Mouse (Mus musculus) forebrain, embryonic 11.5 days (tissue): Measurements from ENCODE around the gene Vps26a. TPM values are rescaled to one million over a fixed set of nuclear protein-coding genes. Genes with fewer than 3 reads are reported as not detected.
"Not testable (repeated sequence)": the region's sequence is repeated elsewhere in the genome, so short reads cannot be mapped to it uniquely, and the experiment has no call there.

Experiments
- ATAC-seq: fragments of 200-750 bp; cut with Nextera tagmentation; replicated peaks from 2 replicates; pipeline ENCODE4 v1.8.0; 2017; ENCODE audit warnings: moderate TSS enrichment; ENCODE audit not compliant: low FRiP score
- DNase-seq: peaks from one replicate; pipeline ENCODE4 v3.0.0-alpha.2; 2017; ENCODE audit warnings: low spot score
- H3K27ac ChIP-seq: fragments of 300-500 bp; sonication (generic); 2 replicates; pipeline ENCODE4 v1.5.1; 2014; ENCODE audit warnings: low read depth, low read length
- H3K27me3 ChIP-seq: fragments of 300-500 bp; sonication (generic); 2 replicates; pipeline ENCODE4 v1.6.1; 2014; ENCODE audit warnings: mild to moderate bottlenecking, low read length, mixed read lengths; ENCODE audit not compliant: control insufficient read depth, insufficient read depth
- H3K36me3 ChIP-seq: fragments of 300-500 bp; sonication (generic); 2 replicates; pipeline ENCODE4 v1.6.1; 2014; ENCODE audit warnings: mild to moderate bottlenecking, low read length, moderate library complexity, mixed read lengths; ENCODE audit not compliant: control insufficient read depth, insufficient read depth
- H3K4me1 ChIP-seq: fragments of 300-500 bp; sonication (generic); replicated peaks from 2 replicates; pipeline ENCODE4 v1.6.1; 2014; ENCODE audit warnings: low read length, mixed read lengths; ENCODE audit not compliant: control insufficient read depth, insufficient read depth
- H3K4me2 ChIP-seq: fragments of 300-500 bp; sonication (generic); 2 replicates; pipeline ENCODE4 v1.6.1; 2014; ENCODE audit warnings: low read depth, mild to moderate bottlenecking, low read length, moderate library complexity, mixed read lengths; ENCODE audit not compliant: severe bottlenecking
- H3K4me3 ChIP-seq: fragments of 300-500 bp; sonication (generic); 2 replicates; pipeline ENCODE4 v1.5.1; 2014; ENCODE audit warnings: low read depth, low read length
- H3K9ac ChIP-seq: fragments of 300-500 bp; sonication (generic); 2 replicates; pipeline ENCODE4 v1.6.1; 2014; ENCODE audit warnings: low read length
- H3K9me3 ChIP-seq: fragments of 300-500 bp; sonication (generic); 2 replicates; pipeline ENCODE4 v1.6.1; 2016; ENCODE audit warnings: low read length, mixed read lengths; ENCODE audit not compliant: control insufficient read depth
- WGBS: fragments of 180-500 bp; shearing (Covaris S2); extraction: QIAGEN DNeasy Blood & Tissue Kit; methylation state at CpG from one replicate; pipeline ENCODE4 v1.1.7; 2014; 5-methylcytosine and 5-hydroxymethylcytosine counted together
- polyA plus RNA-seq: library from polyadenylated mRNA; unstranded; fragments of >200 nt; fragmentation: Nextera tagmentation; extraction: Ambion mirVana; gene quantifications from 2 replicates; pipeline ENCODE4 v1.2.1, GENCODE M21; 2014

Gene Vps26a
- polyA plus RNA-seq, 1 experiment from 2014 or later, result 110 TPM

- H3K9ac ChIP-seq, result peak overlapping the region; percentile 76
- no peak overlapping the region for H3K27ac ChIP-seq
- H3K27me3 ChIP-seq, result no peaks in the 10 kb centered on the region
- peak; percentile 78 for ATAC-seq
- under 1% methylated on average over 48 of the region's 48 CpGs for whole genome bisulfite sequencing
- H3K4me2 ChIP-seq, result peak overlapping the region; percentile 64
- peak overlapping the region; percentile 84 for H3K4me3 ChIP-seq
- no peaks in the 10 kb centered on the region for H3K9me3 ChIP-seq
- H3K4me1 ChIP-seq, result no peaks in the 10 kb centered on the region; the same call in 1 of the 2 replicates
- DNase-seq, result no peak
- no peaks in the 10 kb centered on the region for H3K36me3 ChIP-seq
Measured at GRCm38 (mm10) chr10:62485878-62486582, 575 bp downstream of the Vps26a start.

GRCm38 (mm10) chr10:62481108-62481852 is 5.3 kb downstream of the Vps26a start:
- DNase-seq, result no peak
- ATAC-seq, result no peak

GRCm38 (mm10) chr10:62476980-62477379 is 9.6 kb downstream of the Vps26a start:
- Histone ChIP-seq H3K4me2 (no peak overlapping the region), H3K4me1 (no peaks in the 10 kb centered on the region), H3K9me3 (no peaks in the 10 kb centered on the region), H3K4me3 (no peak overlapping the region), H3K36me3 (no peaks in the 10 kb centered on the region), H3K9ac (no peak overlapping the region), H3K27me3 (no peaks in the 10 kb centered on the region), H3K27ac (no peak overlapping the region)
- ATAC-seq (no peak), DNase-seq (no peak)
- 77% methylated on average over 2 of the region's 2 CpGs for WGBS

More at GRCm38 (mm10) chr10:62481108-62481852, 5.3 kb downstream of the Vps26a start:
- Histone ChIP-seq H3K4me2 (no peak overlapping the region), H3K27me3 (no peaks in the 10 kb centered on the region), H3K27ac (no peak overlapping the region), H3K4me1 (no peaks in the 10 kb centered on the region; the same call in 1 of the 2 replicates), H3K9ac (no peak overlapping the region), H3K9me3 (no peaks in the 10 kb centered on the region), H3K36me3 (no peaks in the 10 kb centered on the region), H3K4me3 (no peak overlapping the region)
- WGBS, result 65% methylated on average over 7 of the region's 7 CpGs

GRCm38 (mm10) chr10:62474944-62475343 is 11.7 kb downstream of the Vps26a start:
- no peaks in the 10 kb centered on the region; the same call in 1 of the 2 replicates for H3K36me3 ChIP-seq
- no peak overlapping the region for H3K4me3 ChIP-seq
- no peak for ATAC-seq
- H3K27ac ChIP-seq, result no peak overlapping the region
- DNase-seq, result no peak
- no peak overlapping the region for H3K9ac ChIP-seq
- H3K4me1 ChIP-seq, result no peaks in the 10 kb centered on the region
- no peaks in the 10 kb centered on the region for H3K27me3 ChIP-seq
- H3K9me3 ChIP-seq, result no peaks in the 10 kb centered on the region
- WGBS, result 93% methylated on average over 10 of the region's 10 CpGs
- no peak overlapping the region for H3K4me2 ChIP-seq

GRCm38 (mm10) chr10:62471105-62471504 is 15.5 kb downstream of the Vps26a start:
- no peak for ATAC-seq
- Histone ChIP-seq H3K27me3 (no peaks in the 10 kb centered on the region), H3K9me3 (no peaks in the 10 kb centered on the region), H3K4me1 (no peaks in the 10 kb centered on the region), H3K9ac (no peak overlapping the region), H3K27ac (no peak overlapping the region), H3K36me3 (no peaks in the 10 kb centered on the region; the same call in 1 of the 2 replicates), H3K4me3 (no peak overlapping the region), H3K4me2 (no peak overlapping the region)
- no peak for DNase-seq
- 50% methylated on average over 5 of the region's 5 CpGs for WGBS

GRCm38 (mm10) chr10:62469736-62470135 is 16.9 kb downstream of the Vps26a start:
- ATAC-seq, result no peak
- no peaks in the 10 kb centered on the region for H3K4me1 ChIP-seq
- 93% methylated on average over 4 of the region's 4 CpGs for WGBS

GRCm38 (mm10) chr10:62461321-62461720 is 25.3 kb downstream of the Vps26a start:
- Histone ChIP-seq H3K27me3 (no peaks in the 10 kb centered on the region), H3K4me2 (no peak overlapping the region), H3K36me3 (no peaks in the 10 kb centered on the region; the same call in 1 of the 2 replicates), H3K9me3 (no peaks in the 10 kb centered on the region), H3K4me1 (no peaks in the 10 kb centered on the region), H3K4me3 (no peak overlapping the region), H3K27ac (no peak overlapping the region), H3K9ac (no peak overlapping the region)
- ATAC-seq (no peak), DNase-seq (no peak)

More at GRCm38 (mm10) chr10:62469736-62470135, 16.9 kb downstream of the Vps26a start:
- no peak overlapping the region for H3K9ac ChIP-seq
- H3K27me3 ChIP-seq, result no peaks in the 10 kb centered on the region
- H3K4me2 ChIP-seq, result no peak overlapping the region
- H3K36me3 ChIP-seq, result no peaks in the 10 kb centered on the region; the same call in 1 of the 2 replicates
- no peaks in the 10 kb centered on the region for H3K9me3 ChIP-seq
- no peak overlapping the region for H3K27ac ChIP-seq
- no peak overlapping the region for H3K4me3 ChIP-seq
- DNase-seq, result no peak

GRCm38 (mm10) chr10:62452001-62452400 is 34.6 kb downstream of the Vps26a start:
- not testable (repeated sequence) for H3K4me2 ChIP-seq, H3K27ac ChIP-seq, ATAC-seq, H3K36me3 ChIP-seq, H3K9ac ChIP-seq, H3K4me3 ChIP-seq, H3K9me3 ChIP-seq, H3K27me3 ChIP-seq, DNase-seq
- 65% methylated on average over 11 of the region's 11 CpGs for WGBS
- H3K4me1 ChIP-seq, result peaks cover 12% of the 10 kb centered on the region
